Mouse (Mus musculus): Measurements from ENCODE around the gene Tesk1.

The Tesk1 gene

GRCm38 (mm10) chr4:43492821-43493185 is 51.1 kb downstream of the Tesk1 start, which contains the start of gene Ccdc107:
Ccdc107 (plus strand) TSS chr4:43492900.
- peak; percentile 99 for DNase-seq (ENCODE audit: low read depth, low spot score)

GRCm38 (mm10) chr4:43493186-43493845 is 51.6 kb downstream of the Tesk1 start:
- DNase-seq (ENCODE audit: low read depth, low spot score), result peak; percentile 97

- no peak for DNase-seq (ENCODE audit: low read depth, low spot score)
Measured at GRCm38 (mm10) chr4:43493846-43494240, 52.1 kb downstream of the Tesk1 start.

GRCm38 (mm10) chr4:43496587-43496986 is 54.8 kb downstream of the Tesk1 start:
- no peak for DNase-seq (ENCODE audit: low read depth, low spot score)

GRCm38 (mm10) chr4:43497405-43497804 is 55.7 kb downstream of the Tesk1 start:
- no peak for DNase-seq (ENCODE audit: low read depth, low spot score)

Data from skeletal muscle tissue, adult 2 months (tissue).